Mouse (Mus musculus) WW6 (cell line): ENCODE data around the gene Bcap29.
"Not testable (repeated sequence)": the region's sequence is repeated elsewhere in the genome, so short reads cannot be mapped to it uniquely, and the experiment has no call there.

Experiments used
- DNase-seq: peaks from one replicate; pipeline ENCODE4 v3.0.0-alpha.2; 2013; ENCODE audit warnings: low read depth, low spot score

Bcap29 gene

DNA sequence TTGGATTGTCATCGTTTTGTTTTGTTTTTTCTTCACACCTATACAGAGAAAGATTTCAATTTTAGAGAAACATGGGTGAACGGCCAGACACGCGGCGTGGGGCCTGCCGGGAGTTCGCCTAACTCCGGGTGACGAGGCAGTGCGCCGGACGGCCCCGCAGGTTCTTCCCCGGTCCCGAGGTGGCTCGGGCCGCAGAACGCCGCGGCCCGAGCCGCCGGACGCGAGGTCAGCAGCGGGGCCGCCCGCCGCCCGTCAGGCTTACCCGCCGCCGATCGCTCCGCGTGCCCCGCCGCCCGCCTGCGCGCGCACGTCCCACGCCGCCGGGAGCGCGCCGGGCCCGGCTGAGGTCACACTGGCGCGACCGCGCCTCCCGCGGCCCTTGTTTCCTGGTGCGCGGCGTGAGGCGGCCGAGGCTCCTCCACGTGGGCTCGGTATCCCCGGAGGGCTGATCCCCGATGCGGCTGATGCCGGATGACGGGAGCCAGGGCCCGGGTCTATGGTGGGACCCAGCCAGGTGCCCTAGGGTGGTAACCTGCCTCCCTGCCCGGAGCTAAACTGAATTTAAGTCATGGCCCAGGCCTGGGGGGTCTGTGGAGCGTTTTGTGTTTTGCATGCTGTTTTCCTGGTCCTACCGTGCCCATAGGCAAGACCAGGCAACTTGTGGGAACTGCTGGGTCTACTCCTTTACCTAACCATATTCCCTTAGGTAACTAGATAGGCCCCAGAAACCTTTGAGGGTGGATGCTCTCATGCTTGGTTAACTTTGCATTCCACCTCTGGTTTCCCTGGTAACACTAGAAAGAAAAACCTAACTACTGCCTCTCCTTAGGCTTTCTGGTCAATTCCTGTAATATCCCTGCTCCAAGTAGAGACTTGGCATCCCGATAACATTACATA is at the start of gene Bcap29:
Bcap29 (minus strand) TSS at position 316 of the 897 bp plus-strand sequence.
- no peak for DNase-seq

DNA sequence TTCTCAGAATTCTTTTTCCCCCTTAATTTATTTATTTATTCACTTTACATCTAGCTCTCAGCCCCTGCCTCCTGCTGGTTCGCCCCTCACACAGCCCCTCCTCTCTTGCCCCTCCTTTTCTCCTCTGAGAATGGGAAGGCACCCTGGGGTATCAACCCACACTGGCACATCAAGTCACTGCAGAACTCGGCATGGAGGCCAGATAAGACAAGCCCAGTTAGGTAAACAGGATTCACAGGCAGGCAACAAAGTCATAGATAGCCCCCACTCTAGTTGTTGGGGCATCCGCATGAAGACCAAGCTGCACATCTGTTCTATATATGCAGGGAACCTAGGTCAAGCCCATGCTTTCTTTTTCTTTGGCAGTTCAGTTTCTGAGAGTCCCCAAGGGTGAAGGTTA is 32.7 kb upstream of the Bcap29 start:
- no peak for DNase-seq

DNA sequence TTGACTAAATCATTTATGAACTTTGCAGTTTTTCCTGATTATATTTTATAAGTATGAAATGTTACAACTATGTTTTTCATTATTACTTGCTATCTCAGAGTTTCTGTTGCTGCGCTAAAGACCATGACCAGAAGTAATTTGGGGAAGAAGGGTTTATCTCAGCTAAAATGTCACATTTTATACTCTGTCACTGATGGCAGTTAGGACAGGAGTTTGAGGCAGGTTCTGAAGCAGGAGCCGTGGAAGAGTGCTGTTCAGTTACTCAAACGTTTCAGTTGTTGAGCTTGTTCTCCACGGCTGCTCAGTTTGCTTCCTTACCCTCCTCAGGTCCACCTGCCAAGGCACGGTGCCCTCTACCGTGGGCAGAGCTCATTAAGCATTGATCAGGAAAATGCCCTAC is 31.5 kb upstream of the Bcap29 start:
- DNase-seq: no peak

DNA sequence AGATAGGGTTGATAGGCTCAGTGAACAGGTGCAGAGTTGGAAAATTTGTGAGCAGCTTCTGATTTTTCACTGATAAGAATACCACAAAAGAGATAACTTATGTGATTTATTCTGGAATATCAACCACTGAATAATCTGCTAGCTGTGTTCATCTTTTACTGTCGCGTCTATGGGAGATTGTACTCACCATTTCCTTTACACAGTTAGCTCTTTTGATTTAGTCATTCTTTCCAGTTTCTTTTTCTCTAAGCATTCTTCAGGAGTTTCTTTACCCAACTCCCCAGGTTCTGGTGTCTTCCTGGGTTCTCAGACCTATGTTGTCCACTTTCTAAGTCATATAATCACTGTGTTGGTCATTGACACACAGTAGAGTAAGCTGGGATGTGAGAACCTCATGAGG is 22.4 kb upstream of the Bcap29 start:
- no peak for DNase-seq

DNA sequence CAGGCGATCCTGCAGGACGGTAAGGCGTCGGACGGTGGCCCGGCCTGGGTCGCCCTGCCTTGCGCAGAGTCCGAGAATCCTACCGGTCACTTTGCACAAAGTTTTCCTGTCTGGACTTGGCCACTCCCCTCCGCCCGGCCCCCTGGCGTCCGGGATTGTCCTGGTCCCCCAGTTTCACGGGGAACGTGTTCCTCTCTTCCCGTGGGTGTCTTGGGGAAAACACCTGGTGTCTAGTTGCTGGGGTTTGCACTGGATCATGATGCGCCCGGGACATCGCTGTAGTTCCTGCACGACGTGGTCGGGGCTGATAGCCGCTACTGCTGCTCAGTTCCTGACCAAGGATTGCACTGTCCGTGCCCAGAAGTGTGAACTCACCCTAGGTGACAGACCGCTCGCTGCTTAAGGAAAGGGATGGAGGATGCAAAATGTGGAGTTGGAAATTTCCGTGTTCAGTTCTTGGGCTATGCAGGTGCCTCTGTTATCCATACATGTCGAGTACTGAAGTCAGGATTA is 20.6 kb upstream of the Bcap29 start:
- peak; percentile 20 for DNase-seq

DNA sequence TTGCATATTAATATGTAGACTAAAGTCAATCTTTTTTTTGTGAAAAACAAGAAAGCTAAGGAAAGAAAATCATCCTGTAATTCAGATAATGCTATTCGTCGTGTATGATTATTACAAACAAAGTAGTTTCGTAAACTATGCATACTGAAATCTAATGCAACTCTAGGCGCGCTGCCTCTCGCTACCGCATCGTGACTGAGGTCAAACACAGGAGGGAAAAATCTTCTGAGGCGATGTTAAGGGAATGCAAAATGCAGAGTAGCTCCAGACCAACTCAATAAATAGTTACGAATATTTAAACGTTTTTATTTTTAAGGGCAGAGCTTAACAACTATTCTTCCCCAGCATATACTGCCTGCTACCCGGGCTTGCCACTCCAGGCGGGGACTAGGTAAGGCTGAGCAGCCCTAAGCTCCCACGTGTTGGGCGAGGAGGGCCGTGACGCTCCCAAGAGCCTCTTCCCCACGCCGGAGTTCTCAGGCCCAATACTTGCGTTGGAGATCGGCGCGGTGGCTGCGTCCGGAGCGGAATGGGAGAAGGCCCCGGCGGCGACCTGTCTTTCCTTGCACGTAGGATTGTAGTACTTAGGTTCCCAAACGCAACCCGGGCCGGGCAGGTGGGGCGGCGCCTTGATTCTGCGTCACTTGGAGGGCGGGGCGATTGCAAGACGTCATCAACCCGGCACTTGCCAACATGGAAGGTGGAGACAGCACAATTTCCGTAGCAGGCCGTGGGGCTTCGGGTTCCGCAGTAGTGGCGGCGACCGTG is 19.9 kb upstream of the Bcap29 start, which contains the start of the genes Dus4l and Cog5:
Dus4l (minus strand) TSS at position 630 of the 768 bp plus-strand sequence.
Cog5 (plus strand) TSS at position 673 of the 768 bp plus-strand sequence.
- peak; percentile 82 for DNase-seq

DNA sequence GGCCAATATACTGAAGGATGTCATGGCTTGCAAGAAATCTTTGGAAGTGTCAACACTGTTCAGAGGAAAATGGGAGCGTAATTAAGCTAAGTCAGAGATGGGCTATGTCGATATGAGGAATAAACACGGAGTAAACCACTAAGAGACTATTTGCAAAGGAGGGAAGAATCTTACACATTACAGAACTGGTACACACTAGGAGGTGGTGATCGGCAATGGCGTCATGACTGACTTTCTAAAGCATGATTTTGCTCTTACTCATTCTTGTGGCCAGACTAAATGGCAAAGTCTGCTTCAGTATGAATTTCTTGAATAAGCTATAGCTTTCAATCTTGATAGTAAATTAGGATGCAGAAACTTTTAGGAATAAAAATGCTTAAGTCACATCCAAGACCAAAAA is 19.2 kb upstream of the Bcap29 start:
- no peak for DNase-seq

DNA sequence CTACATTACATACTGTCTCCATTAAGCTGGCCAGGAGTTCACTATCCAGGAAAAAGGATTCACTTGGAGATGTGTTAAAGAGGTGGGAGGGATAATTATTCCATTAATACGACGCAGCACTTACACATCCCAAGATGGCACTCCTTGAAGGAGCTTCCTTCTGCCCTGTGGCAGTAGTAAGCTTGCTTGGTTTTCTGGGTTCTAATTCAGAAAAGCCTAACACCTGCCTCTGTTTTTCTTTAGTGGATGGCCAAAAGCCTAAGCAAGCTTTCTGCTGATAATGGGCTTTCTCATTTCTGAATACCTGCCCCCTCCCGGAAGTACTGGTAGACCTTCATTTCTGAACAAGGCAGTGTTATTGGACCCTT is 766 bp upstream of the Bcap29 start:
- no peak for DNase-seq

DNA sequence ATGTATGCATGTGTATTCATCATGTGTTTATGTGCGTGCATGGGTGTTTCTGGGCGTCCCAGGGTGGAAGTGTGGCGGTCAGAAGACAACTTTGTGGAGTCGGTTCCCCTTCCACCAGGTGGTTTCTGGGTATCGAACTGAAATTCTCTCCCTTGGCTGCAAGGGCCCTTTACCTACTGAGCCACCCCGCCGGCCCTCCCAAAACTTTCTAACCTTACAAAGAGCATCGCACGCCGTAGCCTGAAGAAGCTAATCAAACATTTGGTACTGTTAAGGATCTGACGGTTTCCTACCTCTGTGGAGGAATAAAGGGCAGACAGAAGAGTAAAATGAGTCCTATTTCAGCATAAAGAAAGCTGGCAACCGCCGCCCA is 502 bp downstream of the Bcap29 start:
- DNase-seq: no peak

DNA sequence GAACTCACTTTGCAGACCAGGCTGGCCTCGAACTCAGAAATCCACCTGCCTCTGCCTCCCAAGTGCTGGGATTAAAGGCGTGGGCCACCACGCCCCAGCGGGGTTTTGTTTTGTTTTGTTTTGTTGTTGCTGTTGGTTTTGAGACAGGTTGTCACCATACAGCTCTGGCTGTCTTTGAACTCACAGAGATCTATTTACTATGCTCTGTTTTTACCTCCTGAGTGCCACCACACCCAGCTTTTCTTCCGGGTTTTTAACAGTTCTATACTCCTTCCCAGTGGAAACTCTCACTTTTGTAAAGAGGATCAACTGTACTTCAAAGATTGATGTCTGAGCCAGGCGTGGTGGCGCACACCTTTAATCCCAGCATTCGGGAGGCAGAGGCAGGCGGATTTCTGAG is 6.1 kb downstream of the Bcap29 start:
- DNase-seq: not testable (repeated sequence)

DNA sequence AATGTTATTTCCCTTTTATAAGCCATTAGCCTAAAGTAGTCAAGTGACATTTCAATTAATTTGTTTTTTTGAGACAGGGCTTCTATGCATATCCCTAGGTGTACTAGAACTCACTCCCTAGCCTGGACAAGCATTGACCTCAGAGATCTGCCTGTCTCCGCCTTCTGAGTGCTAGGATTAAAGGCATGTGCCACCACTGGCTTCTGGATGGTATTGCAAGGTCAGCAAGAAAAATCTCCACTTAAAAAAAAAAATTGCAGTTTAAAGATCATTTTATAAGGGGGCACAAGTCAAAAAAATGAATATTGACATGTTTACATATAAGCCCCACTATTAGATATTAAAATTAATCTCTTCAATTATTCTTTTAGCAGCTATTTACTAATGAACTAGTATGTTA is 9.4 kb downstream of the Bcap29 start:
- no peak for DNase-seq

DNA sequence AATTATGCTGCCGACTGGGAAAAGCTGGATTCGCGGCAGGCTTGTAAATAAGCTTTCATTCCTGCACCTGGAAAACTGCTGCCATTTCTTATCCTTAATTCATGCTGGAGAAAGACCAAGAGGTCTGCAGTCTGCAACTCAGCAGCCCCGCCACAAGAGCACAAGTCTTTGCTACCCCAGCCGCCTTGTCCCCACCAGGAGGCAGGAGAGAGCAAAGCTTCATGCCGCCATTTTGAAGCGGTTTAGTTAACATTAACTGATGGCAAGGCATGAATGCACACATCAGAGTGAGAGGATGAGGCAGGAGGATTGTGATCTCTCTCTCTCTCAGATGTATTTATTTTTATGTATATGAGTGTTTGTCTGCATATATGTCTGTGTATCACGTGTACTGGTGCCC is 14.4 kb downstream of the Bcap29 start:
- no peak for DNase-seq

DNA sequence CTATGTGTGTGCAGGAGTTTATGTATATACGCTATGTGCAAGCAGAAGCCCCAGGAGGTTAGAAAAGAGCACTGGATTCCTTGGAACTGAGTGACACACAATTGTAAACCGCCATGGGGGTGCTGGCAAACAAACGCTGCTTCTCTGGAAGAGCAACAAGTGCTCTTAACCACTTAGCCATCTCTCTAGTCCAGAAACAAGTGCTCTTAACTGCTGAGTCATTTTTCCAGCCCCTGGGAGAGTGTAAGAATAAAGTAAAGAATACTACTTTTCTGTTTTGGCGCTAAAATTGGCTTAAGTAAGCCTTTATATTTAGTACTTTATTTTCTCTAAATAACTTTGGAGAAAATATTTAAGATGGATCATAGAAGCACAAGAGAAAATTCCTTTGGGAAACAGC is 21.1 kb downstream of the Bcap29 start:
- DNase-seq: no peak

DNA sequence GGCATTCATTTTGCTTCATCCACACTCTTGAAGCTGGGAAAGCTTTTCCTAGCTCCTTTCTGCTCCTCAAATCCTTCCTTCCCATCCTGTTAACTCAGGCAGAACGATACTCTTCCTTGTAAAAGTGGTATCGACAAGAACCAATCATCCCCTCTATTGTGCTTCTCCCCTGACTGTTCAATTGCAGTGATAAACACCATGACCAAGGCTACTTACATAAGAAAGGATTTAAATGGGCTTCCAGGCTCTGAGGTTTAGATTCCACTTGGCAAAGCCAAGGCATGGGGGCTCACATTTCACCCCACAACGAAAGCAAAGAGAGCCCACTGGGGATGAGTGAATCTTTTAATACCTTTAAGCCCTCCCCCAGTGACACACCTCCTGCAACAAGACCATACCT is 26.3 kb downstream of the Bcap29 start:
- peak; percentile 31 for DNase-seq

DNA sequence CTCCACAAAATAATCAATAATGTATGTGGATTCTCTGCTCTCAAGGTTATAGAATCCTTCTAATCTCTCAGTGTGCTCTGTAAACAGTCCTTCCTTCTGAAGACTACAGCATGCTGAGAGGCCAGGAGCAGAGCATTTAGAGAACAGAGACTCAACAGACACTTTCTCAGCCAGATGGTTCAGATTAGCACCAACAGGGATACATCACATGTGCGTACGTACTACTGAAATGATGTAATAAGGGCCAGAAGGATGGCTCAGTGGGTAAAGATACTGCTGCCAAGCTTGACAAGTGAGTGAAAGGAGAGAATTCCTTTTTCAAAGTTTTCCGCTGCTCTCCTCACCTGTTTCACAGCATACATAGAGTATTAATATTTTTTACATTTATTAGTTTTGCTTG is 29.6 kb downstream of the Bcap29 start:
- no peak for DNase-seq

DNA sequence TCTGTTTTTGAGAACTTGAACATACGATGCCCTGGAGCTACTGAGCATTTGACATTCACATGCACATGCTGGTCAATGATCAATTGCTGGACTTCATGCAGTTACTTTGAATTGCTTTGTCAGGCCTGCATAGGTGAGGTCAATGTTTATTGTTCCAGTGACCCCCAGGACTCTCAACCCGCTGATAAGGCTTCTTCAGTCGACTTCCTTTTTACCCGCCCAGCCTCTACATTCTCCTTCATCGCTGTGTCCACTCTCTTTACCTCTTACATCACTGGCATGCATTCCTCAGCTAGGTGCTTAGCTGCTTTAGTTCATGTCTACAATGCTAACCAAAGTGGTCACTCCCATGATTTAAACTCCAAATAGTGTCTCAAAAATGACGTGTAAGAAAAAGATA is 30.9 kb downstream of the Bcap29 start:
- DNase-seq: no peak

DNA sequence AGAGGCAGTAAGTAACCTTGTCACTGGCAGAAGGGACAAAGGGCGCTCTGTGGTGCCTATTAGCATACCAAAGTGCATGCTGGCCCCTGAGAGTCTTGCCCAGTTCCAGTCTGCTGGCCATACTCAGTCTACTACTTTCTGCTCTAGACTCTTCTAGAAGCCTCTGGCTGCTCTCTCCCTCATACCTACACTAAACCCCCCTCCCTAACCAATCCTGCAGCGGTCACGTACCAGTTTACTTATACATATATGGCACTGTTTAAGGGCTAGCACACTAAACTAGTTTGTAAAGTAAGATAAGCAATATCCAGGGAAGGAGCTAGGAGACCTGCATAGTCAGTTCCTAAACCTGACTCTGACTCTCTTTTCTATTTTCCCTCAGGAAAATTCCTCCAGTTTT is 40.2 kb downstream of the Bcap29 start:
- DNase-seq: no peak

DNA sequence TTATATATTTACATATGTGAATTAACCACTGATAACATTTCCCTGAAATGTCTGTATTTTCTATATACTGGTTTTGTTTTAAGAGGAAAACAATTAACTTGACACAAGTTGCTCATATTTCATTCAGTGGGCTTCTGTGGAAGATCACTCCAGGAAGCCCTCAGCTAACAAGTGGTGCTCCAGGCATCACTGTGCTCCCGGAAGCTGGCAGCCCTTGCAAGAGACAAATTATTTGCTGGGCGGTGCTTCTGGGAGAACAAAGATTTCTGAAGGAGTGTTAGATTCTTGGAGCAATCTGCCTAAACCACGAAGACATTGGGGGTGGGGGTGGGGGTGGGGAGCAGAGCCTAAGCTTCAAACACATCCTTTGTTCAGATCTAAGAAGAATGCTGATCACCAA is 42.4 kb downstream of the Bcap29 start:
- no peak for DNase-seq

DNA sequence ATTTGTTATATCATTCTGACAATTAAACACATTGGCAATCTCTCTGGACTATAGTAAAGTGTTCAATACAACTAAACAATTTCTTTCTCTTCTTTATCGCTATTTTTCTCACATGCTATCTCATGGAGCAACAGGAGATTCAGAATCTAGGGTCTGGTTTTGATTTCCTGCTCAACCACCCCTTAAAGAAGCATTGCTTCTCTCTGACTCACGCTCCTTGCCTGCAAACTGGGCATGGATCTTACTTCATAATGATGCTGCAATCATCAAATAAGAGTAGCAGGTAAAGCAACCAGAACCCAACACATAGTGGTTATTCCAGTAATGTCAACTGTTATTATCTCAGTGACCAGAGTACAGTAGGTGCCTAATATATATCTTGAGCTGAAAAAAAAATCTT is 50.7 kb downstream of the Bcap29 start:
- DNase-seq: no peak

DNA sequence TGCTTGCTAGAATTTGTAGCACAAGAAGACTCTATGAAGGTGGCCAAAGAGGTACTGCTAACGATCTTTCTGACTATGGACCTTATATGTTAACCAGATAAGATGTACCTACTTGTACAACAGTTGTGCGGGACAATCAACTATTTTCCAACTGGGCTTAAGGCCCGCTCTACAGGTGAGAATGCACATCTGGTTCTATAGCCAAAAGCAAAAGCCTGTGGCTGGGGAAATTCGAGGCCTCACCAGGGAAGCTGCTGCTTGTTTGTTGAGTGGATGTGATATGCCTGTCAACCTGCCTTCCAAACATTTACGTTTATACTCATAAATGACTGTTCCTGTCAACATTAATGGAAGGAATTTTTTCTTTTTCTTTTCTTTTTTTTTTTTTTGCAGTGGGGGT is 52.4 kb downstream of the Bcap29 start:
- no peak for DNase-seq

DNA sequence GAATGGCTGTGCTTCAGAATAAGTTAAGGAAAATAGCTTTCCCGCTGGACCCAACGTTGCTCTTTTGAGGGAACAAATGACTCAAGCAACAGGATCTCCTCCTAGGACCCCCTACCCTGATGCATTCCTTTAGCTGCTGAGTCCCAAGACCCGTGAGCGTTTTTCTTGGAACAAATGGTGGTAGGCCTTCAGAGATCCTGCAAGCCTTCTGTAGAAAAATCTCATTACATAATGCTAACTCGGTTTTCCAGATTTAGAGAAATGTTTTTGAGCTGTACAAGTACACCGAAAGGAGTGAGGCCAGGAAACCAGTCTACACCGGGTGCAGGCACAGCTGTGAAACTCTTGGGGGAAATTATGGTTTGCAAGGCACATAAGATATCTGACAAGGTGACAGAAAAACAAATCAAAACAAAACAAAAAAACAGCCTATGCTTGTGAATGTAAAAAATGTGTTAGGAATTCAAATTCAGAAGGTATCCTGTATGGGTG is 53.1 kb downstream of the Bcap29 start:
- no peak for DNase-seq

DNA sequence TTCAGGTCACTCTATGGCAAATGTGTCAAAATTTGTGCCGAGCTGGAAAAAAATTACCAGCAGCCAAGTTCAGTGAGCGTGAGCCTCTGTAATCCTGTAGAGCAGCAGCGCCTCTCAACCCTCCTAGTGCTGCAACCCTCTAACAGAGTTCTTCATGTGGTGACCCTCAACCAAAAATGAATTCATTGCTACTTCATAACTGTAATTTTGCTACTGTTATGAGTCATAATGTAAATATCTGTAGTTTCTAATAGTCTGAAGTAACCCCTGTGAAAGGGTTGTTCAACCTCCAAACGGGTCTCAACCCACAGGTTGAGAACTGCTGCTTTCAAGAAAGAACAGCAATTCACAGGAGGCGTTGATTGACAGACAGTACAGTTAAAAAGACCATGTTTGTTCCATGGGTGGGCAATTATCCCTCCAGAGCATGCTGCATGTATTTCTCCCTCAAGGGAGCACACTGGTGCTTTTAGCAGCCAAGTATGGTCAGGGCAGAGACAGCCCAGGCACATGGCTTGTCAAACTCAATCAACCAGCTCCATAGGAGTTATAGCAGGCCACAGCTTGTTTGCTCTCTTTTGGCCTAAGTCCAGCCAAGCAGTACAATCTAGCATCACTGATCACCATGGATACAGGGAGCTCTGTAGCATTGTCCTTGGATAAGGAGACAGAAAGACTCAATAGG is 53.7 kb downstream of the Bcap29 start:
- no peak for DNase-seq
